Mouse (Mus musculus) mouse embryonic stem cell (cell line): ENCODE measurements around the gene S100a13.

Source experiments
- in situ Hi-C, 2 experiments: fragments of 300-500 bp; cut with MboI; formaldehyde crosslinking; loops; 1 replicate in 1 of 2; 3 replicates in 1 of 2; pipeline ENCODE4 v1.14.3; 2019 to 2020; ENCODE audit warnings: low sequenced_read_pairs in 2 of 2, low pct_unique_long_range_greater_than_20kb in 1 of 2, mixed read lengths in 1 of 2; ENCODE audit not compliant: unreplicated experiment in 1 of 2

The S100a13 gene

GRCm38 (mm10) chr3:90513796-90514590 is at the start of gene S100a13, which contains the start of gene S100a1:
Gene S100a13 (plus strand): TSS chr3:90514435.
Gene S100a1 (minus strand): TSS chr3:90514392.
- in situ Hi-C loops = no loop called here

GRCm38 (mm10) chr3:90464552-90465080 is 49.6 kb upstream of the S100a13 start:
- in situ Hi-C loops = loop anchor here (5.0 to 10.0 kb wide), 3 partner anchors 32 to 50 kb away; partner anchors contain the start of gene Ints3 (in 1 of the 2)

- in situ Hi-C loops = loop anchor here (5.0 to 10.0 kb wide), 3 partner anchors 33 to 50 kb away; partner anchors contain the start of gene Ints3 (in 1 of the 2)
These were observed 49.1 kb upstream of the S100a13 start for GRCm38 (mm10) chr3:90465081-90465685.

GRCm38 (mm10) chr3:90465686-90466310 is 48.4 kb upstream of the S100a13 start, which contains the start of gene Npr1:
Gene Npr1 (minus strand): TSS chr3:90465866.
- in situ Hi-C loops = loop anchor here (5.0 to 10.0 kb wide), 3 partner anchors 33 to 51 kb away; partner anchors contain the start of gene Ints3 (in 1 of the 2)

GRCm38 (mm10) chr3:90466311-90466766 is 47.9 kb upstream of the S100a13 start:
- in situ Hi-C loops = loop anchor here (5.0 to 10.0 kb wide), 3 partner anchors 34 to 52 kb away; partner anchors contain the start of gene Ints3 (in 1 of the 2)

- in situ Hi-C loops = loop anchor here (5.0 to 10.0 kb wide), 3 partner anchors 35 to 53 kb away; partner anchors contain the start of gene Ints3 (in 1 of the 2)
These were observed 46.5 kb upstream of the S100a13 start for GRCm38 (mm10) chr3:90467618-90468300.

- in situ Hi-C loops = no loop called here
These were observed 42.0 kb upstream of the S100a13 start for GRCm38 (mm10) chr3:90472213-90472612.

- in situ Hi-C loops = loop anchor here (25.0 kb wide), 1 partner anchor 438 kb away; no protein-coding TSS in a partner anchor
These were observed 38.9 kb upstream of the S100a13 start for GRCm38 (mm10) chr3:90475151-90475830.

- in situ Hi-C loops = loop anchor here (25.0 kb wide), 1 partner anchor 439 kb away; no protein-coding TSS in a partner anchor
These were observed 38.2 kb upstream of the S100a13 start, which contains the start of gene Ilf2 for GRCm38 (mm10) chr3:90475831-90476611. Gene Ilf2 (plus strand): TSS chr3:90476126.

GRCm38 (mm10) chr3:90486998-90487397 is 27.2 kb upstream of the S100a13 start:
- in situ Hi-C loops = loop anchor here (25.0 kb wide), 1 partner anchor 450 kb away; no protein-coding TSS in a partner anchor

- in situ Hi-C loops = loop anchor here (25.0 kb wide), 1 partner anchor 451 kb away; no protein-coding TSS in a partner anchor
These were observed 25.7 kb upstream of the S100a13 start for GRCm38 (mm10) chr3:90488576-90488975.

- in situ Hi-C loops = loop anchor here (25.0 kb wide), 1 partner anchor 453 kb away; no protein-coding TSS in a partner anchor
These were observed 23.5 kb upstream of the S100a13 start, which contains the start of gene Snapin for GRCm38 (mm10) chr3:90490696-90491256. Gene Snapin (minus strand): TSS chr3:90491033.

GRCm38 (mm10) chr3:90491350-90491749 is 22.9 kb upstream of the S100a13 start:
- in situ Hi-C loops = loop anchor here (25.0 kb wide), 1 partner anchor 454 kb away; no protein-coding TSS in a partner anchor

GRCm38 (mm10) chr3:90493831-90494540 is 20.2 kb upstream of the S100a13 start:
- in situ Hi-C loops = loop anchor here (25.0 kb wide), 1 partner anchor 457 kb away; no protein-coding TSS in a partner anchor

GRCm38 (mm10) chr3:90495850-90496525 is 18.2 kb upstream of the S100a13 start:
- in situ Hi-C loops = loop anchor here (25.0 kb wide), 1 partner anchor 459 kb away; no protein-coding TSS in a partner anchor
